Mouse (Mus musculus): Measurements from ENCODE around the gene Plekhf1.

Plekhf1 gene

GRCm38 (mm10) chr7:38227900-38228298 is at the start of gene Plekhf1:
TSS of gene Plekhf1 (minus strand) at chr7:38228016.
- DNase-seq (ENCODE audit: low read depth, low spot score) = peak; percentile 95

DNA sequence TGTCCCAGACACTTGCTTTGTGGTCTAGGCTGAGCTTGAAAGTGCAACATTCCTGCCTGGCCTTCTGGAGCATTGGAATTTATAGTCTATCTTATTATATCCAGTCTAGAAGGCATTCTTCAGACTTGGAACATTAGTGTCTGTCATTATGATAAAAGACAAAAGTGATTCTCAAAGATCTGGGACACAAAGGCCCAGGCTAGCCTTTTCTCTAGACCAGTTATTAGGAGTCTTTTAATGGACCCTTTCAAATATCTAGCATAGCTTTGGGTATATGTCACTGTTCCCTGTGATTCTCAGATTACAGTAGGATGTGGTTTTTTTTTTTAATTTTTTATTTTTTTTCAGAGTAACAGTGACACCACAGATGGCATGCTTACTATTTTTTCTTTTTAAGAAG is 44.7 kb upstream of the Plekhf1 start:
- no peak for DNase-seq (ENCODE audit: low read depth, low spot score)

DNA sequence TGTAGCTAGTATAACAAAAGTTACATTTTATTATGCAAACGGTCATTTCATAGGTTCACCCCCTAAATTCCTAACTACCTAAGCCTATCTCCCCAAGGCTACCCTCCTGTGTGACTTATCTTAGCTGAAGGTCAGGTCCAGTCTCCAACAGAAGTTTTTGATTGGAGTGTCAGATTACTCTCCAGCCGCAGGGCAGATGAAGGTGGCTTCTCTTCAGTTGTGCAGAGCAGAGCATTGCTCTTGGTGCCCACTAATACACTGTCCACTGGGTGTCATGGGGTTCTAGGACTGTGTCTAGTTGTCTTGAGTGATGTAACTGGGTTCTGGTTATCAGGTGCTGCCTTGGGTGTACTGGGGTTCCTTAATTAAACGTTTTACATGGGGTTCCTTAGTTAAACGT is 44.0 kb upstream of the Plekhf1 start:
- DNase-seq (ENCODE audit: low read depth, low spot score) = no peak

DNA sequence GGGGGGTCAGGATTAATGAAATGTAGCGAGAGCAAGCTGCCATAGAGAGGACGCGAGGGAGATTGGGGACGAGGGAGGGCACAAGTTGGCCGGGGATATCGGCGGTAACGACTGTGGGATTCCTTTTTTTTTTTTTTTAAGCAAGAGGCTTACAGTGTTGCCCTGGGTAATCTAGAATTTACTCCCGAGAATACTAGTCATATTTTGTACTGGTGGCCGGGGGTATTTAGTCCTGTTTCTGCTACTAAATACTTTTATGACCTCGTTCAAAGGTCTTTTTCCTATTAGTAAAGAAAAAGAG is 43.6 kb upstream of the Plekhf1 start:
- no peak for DNase-seq (ENCODE audit: low read depth, low spot score)

DNA sequence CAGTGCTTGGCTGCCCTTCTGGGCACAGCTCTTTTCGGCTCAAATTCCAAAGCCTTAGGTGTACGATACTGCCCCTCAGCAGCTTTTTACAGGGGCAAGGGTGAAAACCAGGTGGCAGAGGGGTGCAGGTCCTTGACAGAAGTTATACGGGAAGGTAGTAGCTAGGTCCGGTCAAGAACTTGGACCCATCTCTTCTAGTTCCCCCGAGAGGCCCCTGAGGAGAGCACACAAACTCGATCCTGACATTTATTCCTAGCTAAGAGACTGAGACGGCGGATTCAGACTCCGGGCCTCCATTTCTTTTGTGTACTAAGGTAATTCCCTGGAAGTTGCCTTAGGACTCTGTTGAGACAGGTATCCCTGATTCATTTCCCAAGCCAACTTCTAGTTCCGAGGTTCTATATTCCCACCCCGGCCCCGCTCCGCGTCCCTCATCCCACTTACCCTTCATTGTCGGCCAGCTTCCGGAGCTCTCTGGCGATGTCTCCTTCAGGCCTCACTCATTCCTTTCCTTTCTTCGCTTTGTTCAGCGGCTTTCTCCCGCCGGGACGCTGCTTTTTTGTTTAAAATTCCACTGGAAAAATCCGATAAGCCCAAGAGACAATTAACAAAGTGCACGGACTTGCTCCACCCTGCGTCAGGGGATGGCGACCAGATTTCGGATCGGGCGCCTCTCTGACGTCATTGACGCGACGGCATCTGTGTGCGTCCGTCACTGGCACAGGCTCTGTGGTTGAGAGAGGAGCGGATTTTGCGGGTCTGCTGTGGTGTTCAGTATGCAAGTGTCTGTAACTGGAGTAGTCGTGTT is 43.1 kb upstream of the Plekhf1 start, which contains the start of gene Pop4:
Gene Pop4 (minus strand): TSS at position 721 of the 808 bp plus-strand sequence.
- DNase-seq (ENCODE audit: low read depth, low spot score) = peak; percentile 94

- DNase-seq (ENCODE audit: low read depth, low spot score) = peak; percentile 48
Measured at GRCm38 (mm10) chr7:38267006-38267680, 39.3 kb upstream of the Plekhf1 start.

GRCm38 (mm10) chr7:38262406-38262805 is 34.6 kb upstream of the Plekhf1 start:
- DNase-seq (ENCODE audit: low read depth, low spot score) = no peak

DNA sequence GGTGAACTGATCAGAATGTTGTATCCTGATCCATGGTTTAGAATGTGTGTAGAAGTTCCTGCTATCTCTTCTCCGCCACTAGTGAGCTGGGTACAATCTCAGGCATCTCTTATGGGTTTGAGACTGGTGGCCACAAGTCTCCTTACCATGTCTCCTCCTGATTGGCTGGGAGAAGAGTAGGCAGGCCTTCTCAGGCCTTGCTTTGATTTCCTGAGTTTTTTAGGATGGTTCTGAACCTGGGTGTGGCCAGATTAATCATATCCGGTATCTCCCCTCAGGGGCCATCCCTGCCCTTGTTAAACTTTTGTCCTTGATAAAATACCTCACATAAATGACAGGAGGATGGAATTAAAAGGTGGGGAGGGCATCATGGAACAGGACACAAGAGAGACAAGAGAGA is 31.8 kb upstream of the Plekhf1 start:
- no peak for DNase-seq (ENCODE audit: low read depth, low spot score)

DNA sequence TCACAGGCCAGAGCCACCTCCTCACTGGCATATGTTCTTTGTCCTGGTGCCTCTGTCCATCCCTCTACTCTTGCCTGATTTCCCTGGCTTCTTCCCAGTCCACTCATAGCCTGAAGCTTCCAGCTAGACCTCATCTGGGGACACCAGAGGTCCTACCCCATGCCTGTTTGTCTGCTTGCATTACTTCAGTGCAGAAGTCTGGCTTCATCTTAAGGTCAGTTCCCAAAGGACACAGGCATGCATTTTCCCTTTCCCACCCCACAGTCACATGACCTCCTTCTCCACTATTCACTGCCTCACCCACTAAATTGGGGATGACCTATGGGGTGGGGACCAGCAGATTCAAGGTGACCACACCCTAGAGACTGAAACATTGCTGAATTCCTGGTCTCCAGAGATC is 25.6 kb upstream of the Plekhf1 start:
- DNase-seq (ENCODE audit: low read depth, low spot score) = no peak

DNA sequence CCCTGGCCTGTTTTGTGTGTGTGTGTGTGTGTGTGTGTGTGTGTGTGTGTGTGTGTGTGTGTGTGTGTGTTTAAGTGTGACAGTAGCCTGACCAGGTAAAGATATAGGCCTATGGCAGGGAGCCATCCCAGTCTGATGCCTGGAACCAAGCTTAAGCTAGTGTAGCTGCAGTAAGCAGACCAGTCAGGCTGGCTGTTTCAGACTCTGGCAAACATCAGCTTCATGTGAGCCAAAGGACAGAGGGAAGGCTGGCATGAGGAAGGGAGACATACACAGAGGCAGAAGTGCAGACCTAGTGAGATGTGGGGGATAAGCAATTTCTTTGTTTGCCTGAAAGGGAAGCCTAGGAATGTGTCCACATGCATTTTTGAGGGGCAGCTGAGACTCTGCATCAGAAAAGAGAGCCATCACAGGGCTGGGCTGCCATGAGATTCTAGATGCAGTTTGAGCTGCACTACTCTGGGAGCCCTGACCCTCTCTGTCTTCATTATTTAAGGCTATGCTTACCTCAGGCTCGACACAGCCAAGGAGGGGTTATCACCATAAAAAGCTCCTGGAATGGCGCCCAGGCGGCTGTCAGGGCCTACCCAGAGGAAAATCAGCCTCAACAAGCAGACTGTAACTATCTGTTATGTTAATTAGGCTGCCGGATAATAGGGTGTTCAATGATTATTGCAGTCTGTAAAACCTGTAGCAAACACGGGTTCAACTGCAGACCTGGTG is 23.8 kb upstream of the Plekhf1 start:
- no peak for DNase-seq (ENCODE audit: low read depth, low spot score)

DNA sequence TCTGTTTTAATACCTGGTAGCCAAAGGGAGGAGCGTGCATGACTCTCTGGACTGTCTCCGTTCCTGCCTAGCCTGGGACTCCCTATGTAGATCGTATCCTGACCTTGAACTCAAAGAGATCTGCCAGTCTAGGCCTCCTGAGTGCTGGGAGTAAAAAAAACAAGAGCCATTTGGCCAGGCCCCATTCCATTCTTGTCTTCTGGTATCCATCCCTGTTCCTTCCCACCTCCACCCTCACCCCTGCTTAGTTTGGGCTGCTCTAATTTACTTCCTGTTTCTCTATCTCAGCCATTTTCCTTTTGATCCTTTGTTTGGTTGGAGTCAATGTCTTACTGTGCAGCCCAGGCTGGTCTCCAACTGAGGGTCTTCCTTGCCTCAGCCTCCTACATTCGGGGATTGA is 14.6 kb upstream of the Plekhf1 start:
- no peak for DNase-seq (ENCODE audit: low read depth, low spot score)

GRCm38 (mm10) chr7:38237140-38237539 is 9.3 kb upstream of the Plekhf1 start:
- DNase-seq (ENCODE audit: low read depth, low spot score) = no peak

- DNase-seq (ENCODE audit: low read depth, low spot score) = no peak
Measured at GRCm38 (mm10) chr7:38236400-38237105, 8.7 kb upstream of the Plekhf1 start.

- no peak for DNase-seq (ENCODE audit: low read depth, low spot score)
Measured at GRCm38 (mm10) chr7:38230285-38230684, 2.5 kb upstream of the Plekhf1 start.

GRCm38 (mm10) chr7:38228329-38228728 is 513 bp upstream of the Plekhf1 start:
- DNase-seq (ENCODE audit: low read depth, low spot score) = no peak

DNA sequence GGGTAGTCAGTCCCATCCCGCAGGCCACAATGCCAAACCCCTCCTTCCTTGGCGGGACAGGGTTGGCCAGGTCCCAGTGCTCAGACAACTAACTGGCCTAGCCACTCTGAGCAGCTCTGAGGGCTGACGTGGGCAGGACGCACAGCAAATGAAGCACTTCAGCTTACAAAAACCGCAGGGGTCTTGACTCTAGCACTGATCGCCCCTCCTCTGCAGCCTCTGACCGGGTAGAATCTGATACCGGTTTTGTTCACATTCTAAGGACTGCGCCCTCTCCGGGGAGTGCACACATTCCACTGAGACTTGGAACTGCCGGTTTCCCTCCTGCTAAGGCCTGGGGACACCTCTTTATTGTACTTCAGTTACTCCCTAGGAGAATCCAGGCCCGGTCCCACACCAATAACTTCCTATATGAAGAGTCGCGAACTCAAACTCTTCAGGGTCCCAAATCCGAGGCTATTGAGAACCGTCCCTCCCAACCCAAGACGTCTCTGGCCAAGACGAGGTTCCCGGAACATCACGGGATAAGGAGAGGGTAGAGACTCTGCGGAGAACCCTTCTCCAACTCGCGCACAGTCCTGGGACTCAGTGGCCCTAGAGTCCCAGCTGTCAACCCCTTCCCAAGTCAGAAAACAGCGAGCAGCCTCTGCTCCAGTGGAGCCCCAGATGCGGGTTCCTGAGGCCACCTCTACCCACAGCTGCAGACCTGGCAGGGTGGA is 476 bp downstream of the Plekhf1 start:
- DNase-seq (ENCODE audit: low read depth, low spot score) = peak; percentile 78

- DNase-seq (ENCODE audit: low read depth, low spot score) = no peak
Measured at GRCm38 (mm10) chr7:38226226-38226625, 1.6 kb downstream of the Plekhf1 start.

DNA sequence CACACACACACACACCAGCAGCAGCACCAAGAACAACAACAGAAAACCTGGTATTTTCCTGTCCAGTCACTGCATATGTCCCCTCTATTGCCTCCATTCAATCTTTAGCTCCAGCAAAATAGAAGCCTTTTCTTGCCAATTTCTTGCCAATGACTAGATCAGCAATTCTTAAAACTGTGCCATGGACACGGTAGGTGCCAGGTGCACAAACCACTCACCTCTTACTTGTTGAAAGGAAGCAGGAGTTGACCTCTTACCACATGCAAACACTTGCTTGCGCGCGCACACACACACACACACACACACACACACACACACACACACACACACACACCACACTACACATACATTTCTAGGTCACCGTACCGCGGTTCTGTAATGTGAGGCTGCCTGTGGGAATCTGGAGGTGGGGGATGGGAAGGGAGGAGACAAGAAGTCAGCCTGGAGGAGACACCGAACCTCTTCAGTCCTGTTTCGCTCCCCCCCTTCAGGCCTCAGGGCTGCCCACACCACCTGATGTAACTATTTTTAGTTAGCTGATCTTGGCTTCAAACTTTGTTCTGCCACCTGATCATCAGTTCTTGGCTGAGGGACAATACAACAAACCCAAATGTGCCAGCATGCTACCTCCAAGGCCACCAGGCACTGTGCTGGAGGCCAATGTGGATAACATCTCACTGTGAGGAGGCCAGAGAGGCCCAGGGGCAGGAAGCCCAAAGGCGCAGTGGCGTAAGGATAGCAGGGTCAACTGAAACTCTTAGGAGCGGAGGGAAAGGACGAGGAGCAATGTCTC is 3.0 kb downstream of the Plekhf1 start:
- DNase-seq (ENCODE audit: low read depth, low spot score) = no peak

DNA sequence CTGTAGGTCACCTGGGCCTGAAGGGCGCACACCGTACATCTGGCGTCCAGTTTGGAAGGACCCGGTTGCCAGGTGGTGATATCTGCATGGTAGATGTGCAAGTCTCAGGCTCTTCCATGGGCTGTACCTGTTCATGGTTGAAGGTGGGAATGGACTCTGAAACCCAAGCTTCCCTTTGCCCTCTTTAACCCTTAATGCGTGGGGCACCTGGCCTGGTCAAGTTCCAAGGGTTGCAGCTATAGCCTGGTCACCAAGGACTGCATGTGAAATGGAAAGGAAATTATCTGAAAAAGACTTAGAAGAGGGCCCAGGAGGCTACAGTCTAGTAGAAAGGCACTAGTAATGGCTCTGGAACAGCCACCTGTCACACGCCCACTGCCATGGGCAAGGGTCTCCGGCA is 7.0 kb downstream of the Plekhf1 start:
- DNase-seq (ENCODE audit: low read depth, low spot score) = no peak

DNA sequence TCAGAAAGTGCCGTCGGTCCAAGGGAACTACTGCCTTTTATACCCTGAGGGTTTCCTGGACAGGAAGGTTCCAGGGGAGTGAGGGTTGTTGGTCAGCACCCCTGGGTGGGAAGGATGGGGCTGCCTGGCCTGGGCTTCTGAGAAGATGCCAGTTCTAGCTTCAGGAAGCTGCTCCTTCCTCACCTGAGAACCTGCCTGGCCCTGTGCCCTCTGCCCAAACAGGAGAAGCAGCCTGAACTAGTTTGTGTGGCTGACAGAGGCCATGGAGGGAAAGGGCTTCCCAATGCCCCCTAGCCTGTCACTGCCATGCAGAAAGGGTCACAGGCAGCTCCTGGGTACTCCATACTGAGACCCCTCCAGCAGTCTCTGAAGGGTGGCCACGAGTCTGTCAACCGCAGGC is 8.3 kb downstream of the Plekhf1 start:
- no peak for DNase-seq (ENCODE audit: low read depth, low spot score)

Measured in mesoderm, embryonic 11.5 days (tissue).